Mouse (Mus musculus) midbrain, embryonic 12.5 days (tissue): Measurements from ENCODE around the gene Acer2. TPM values are rescaled to one million over a fixed set of nuclear protein-coding genes. Genes with fewer than 3 reads are reported as not detected.

Experiments
- ATAC-seq: fragments of 200-750 bp; cut with Nextera tagmentation; 2 replicates; pipeline ENCODE4 v1.8.0; 2017; ENCODE audit warnings: low read depth, moderate TSS enrichment, moderate library complexity; ENCODE audit not compliant: low FRiP score
- H3K27ac ChIP-seq: fragments of 300-500 bp; sonication (generic); replicated peaks from 2 replicates; pipeline ENCODE4 v1.5.1; 2016; ENCODE audit warnings: mild to moderate bottlenecking
- H3K27me3 ChIP-seq: fragments of 300-500 bp; sonication (generic); 2 replicates; pipeline ENCODE4 v1.6.1; 2016; ENCODE audit warnings: mild to moderate bottlenecking
- H3K36me3 ChIP-seq: fragments of 300-500 bp; sonication (generic); 2 replicates; pipeline ENCODE4 v1.6.1; 2016
- H3K4me1 ChIP-seq: fragments of 300-500 bp; sonication (generic); 2 replicates; pipeline ENCODE4 v1.6.1; 2016
- H3K4me2 ChIP-seq: fragments of 300-500 bp; sonication (generic); replicated peaks from 2 replicates; pipeline ENCODE4 v1.6.1; 2016; ENCODE audit warnings: mild to moderate bottlenecking, moderate library complexity
- H3K4me3 ChIP-seq: fragments of 300-500 bp; sonication (generic); 2 replicates; pipeline ENCODE4 v1.5.1; 2016; ENCODE audit warnings: mild to moderate bottlenecking
- H3K9ac ChIP-seq: fragments of 300-500 bp; sonication (generic); replicated peaks from 2 replicates; pipeline ENCODE4 v1.6.1; 2016; ENCODE audit warnings: mild to moderate bottlenecking, moderate library complexity
- H3K9me3 ChIP-seq: fragments of 300-500 bp; sonication (generic); 2 replicates; pipeline ENCODE4 v1.6.1; 2016; ENCODE audit warnings: mild to moderate bottlenecking
- WGBS: fragments of 180-500 bp; shearing (Covaris S2); methylation state at CpG from one replicate; pipeline ENCODE4 v1.1.7; 2016; 5-methylcytosine and 5-hydroxymethylcytosine counted together
- polyA plus RNA-seq: library from polyadenylated mRNA; unstranded; fragments of >200 nt; fragmentation: Nextera tagmentation; extraction: Ambion mirVana; gene quantifications from 2 replicates; pipeline ENCODE4 v1.2.1, GENCODE M21; 2016

Gene Acer2
- polyA plus RNA-seq, 1 experiment from 2014 or later = 11.7 TPM

DNA sequence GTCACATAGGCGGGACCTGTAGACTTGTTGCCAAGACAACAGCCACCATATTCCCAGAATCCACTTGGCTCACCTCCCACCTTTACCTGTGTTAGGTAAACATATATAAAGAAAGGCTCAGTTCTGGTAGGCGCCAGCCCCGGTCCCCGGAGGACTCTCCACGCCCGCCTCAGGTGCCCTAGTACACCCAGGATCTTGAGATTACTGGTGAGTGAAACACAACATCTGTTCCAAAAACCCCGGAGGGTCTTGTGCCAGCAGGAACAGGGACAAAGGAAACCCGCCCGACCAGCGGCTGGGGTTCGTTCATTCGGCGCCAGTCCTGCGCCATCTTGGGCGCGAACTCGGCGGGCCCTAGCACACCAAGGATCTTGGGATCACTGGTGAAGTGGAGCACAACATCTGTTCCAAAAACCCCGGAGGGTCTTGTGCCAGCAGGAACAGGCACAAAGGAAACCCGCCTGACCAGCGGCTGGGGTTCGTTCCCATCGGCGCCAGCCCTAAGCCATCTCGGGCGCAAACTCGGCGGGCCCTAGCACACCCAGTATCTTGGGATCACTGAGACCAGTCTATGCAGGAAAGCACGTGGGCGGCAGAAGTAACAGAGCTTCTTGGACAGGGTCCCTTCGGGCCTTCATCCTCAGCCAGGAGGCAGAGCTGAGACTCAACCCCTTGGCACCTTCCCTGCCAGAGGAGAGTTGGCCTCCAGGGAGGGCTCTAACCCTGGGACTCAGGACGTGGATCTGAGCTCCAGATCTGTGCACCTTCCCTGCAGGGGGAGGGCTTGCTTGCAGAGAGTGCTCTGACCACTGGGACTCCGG, 56.6 kb downstream of the Acer2 start:
- H3K36me3 ChIP-seq = no peaks in the 10 kb centered on the region
- no peaks in the 10 kb centered on the region for H3K4me1 ChIP-seq
- peak overlapping the region; percentile 60 for H3K9ac ChIP-seq
- ATAC-seq = peak; percentile 75
- 8% methylated on average over 33 of the region's 33 CpGs for WGBS
- H3K27ac ChIP-seq = peak overlapping the region; percentile 39; the same call in 1 of the 2 replicates
- H3K27me3 ChIP-seq = 0 out of 2 replicates have a peak, but pooled peaks cover 4% of the 10 kb centered on the region
- H3K9me3 ChIP-seq = no peaks in the 10 kb centered on the region
- peak overlapping the region; percentile 60 for H3K4me2 ChIP-seq
- H3K4me3 ChIP-seq = peak overlapping the region; percentile 48

DNA sequence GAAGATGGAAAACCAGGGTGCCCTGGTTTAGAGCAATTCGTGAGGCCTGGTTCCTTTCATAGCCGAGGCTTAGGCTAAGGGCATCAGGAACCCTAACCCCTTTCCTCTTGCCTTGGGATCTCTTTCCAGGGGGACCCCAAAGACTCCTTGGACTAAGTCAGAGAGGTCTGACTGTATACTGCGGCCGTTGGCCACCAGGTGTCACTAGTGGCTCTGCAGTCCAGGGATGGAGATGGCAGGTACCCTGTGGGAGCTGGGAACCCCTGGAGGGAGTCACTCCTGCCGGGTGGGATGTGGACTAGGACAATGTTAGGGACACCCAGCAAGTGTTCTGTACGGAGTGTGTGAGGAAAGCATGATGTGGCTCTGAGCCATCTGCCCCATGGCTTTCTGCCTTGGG, 58.8 kb downstream of the Acer2 start:
- no peaks in the 10 kb centered on the region for H3K9me3 ChIP-seq
- no peak overlapping the region for H3K4me3 ChIP-seq
- no peak overlapping the region for H3K4me2 ChIP-seq
- H3K9ac ChIP-seq = no peak overlapping the region
- WGBS = 81% methylated on average over 6 of the region's 6 CpGs
- H3K36me3 ChIP-seq = no peaks in the 10 kb centered on the region
- 0 out of 2 replicates have a peak, but pooled peaks cover 4% of the 10 kb centered on the region for H3K27me3 ChIP-seq
- no peaks in the 10 kb centered on the region for H3K4me1 ChIP-seq
- no peak for ATAC-seq
- no peak overlapping the region for H3K27ac ChIP-seq

DNA sequence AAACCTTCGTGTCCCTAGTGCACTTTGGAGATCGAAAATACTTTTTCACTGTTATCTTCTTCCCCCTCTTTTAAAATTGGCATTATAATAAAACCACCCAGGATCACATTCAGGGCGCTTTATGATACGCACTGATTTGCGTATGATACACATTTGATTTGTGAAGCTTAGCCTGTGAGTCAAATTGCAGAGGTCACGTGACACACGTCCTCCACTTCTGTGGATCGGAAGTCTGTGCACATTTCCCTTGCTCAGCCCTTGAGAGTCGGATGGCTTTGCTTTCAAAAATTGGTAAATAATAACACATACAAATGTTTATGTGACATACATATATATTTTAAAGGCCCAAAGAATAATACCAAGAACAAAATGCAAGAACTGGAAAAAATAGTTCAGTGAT, 62.0 kb downstream of the Acer2 start:
- Histone ChIP-seq H3K9ac (no peak overlapping the region), H3K4me3 (no peak overlapping the region), H3K4me1 (no peaks in the 10 kb centered on the region), H3K9me3 (no peaks in the 10 kb centered on the region), H3K27me3 (no peaks in the 10 kb centered on the region), H3K4me2 (no peak overlapping the region), H3K36me3 (no peaks in the 10 kb centered on the region), H3K27ac (no peak overlapping the region)
- WGBS = 94% methylated on average over 9 of the region's 9 CpGs
- no peak for ATAC-seq

DNA sequence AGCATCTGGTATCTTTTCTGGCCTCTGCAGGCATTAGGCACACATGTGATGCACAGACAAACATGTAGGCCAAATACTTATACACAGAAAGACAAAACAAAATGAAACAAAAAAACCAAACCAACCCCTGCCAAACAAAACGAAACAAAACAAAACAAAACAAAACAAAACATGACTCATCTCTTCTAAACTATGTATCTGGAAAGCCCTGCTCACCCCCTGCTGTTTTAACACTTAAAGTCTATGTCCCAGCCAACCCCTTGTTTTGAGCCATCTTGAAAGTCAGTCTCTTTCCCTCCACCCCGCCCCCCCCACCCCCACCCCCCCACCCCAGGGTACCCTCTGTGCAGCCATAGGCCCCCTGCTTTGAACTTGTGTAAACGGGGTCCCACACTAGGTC, 62.5 kb downstream of the Acer2 start:
- H3K4me2 ChIP-seq = no peak overlapping the region
- H3K36me3 ChIP-seq = no peaks in the 10 kb centered on the region
- no peak overlapping the region for H3K27ac ChIP-seq
- H3K9me3 ChIP-seq = no peaks in the 10 kb centered on the region
- no peak overlapping the region for H3K9ac ChIP-seq
- no peak overlapping the region for H3K4me3 ChIP-seq
- ATAC-seq = no peak
- no peaks in the 10 kb centered on the region for H3K27me3 ChIP-seq
- 65% methylated on average over 3 of the region's 3 CpGs for WGBS
- H3K4me1 ChIP-seq = no peaks in the 10 kb centered on the region

DNA sequence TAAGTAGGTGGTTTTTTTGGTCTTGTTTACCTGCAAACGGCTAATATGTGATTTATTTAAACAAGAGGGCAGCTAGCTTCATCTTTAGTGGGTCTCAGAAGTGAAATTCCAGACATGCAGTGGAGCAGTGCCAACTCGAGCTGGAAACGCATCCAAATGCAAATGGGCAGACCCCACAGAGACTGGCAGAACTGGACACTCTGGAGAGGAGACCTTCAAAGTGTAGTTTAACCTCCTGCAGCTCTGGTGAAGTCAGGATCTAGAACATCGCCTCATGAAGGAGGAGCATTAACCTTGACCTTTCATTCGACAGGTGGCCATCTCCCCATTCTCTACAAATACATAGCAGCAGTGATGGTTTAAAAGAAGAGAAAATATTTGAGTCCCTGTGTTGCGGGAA, 68.5 kb downstream of the Acer2 start:
- ATAC-seq = no peak
- no peaks in the 10 kb centered on the region for H3K4me1 ChIP-seq
- 88% methylated on average over 6 of the region's 6 CpGs for WGBS
- no peaks in the 10 kb centered on the region for H3K36me3 ChIP-seq
- H3K27ac ChIP-seq = no peak overlapping the region
- H3K27me3 ChIP-seq = no peaks in the 10 kb centered on the region
- no peak overlapping the region for H3K4me2 ChIP-seq
- no peaks in the 10 kb centered on the region for H3K9me3 ChIP-seq
- no peak overlapping the region for H3K9ac ChIP-seq
- no peak overlapping the region for H3K4me3 ChIP-seq

DNA sequence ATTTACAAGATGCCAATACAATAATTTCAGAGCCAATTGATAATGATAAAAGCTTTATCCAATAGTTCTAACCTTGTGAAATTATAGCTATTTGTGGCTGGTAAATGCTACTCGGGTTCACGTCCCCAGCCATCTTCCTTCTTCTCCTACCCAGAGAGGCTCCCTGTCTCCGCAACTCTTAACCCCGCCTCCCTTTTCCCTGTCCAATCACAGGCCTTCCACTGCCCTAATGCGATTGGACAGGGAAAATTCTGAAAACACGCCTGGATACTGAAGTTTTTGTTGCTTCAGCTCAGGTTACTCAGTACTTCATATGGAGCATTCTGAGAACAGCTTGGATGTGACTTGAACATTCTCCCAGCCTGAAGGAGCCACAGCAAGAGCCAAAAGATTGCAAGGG, 69.1 kb downstream of the Acer2 start:
- H3K36me3 ChIP-seq = no peaks in the 10 kb centered on the region
- no peak for ATAC-seq
- H3K4me1 ChIP-seq = no peaks in the 10 kb centered on the region
- 59% methylated on average over 6 of the region's 6 CpGs for WGBS
- no peak overlapping the region for H3K4me2 ChIP-seq
- H3K27me3 ChIP-seq = no peaks in the 10 kb centered on the region
- H3K4me3 ChIP-seq = no peak overlapping the region
- no peak overlapping the region for H3K27ac ChIP-seq
- H3K9ac ChIP-seq = no peak overlapping the region
- no peaks in the 10 kb centered on the region for H3K9me3 ChIP-seq

DNA sequence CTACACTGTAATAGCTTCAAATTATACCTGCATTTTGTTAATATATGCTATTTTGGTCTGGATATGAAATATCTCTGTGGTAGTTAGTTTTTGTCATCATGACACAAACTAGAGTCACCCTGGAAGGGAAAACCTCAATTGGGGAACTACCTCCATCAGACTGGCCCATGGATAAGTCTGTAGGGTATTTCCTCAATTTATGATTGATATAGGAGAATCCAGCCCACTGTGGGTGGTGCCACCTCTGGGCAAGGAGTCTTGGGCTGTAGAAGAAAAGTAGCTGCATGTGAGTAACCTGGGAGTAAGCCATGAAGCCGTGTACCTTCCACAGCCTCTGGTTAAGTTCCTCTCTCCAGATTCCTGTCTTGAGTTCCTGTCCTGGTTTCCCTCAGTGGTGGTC, 74.6 kb downstream of the Acer2 start:
- Histone ChIP-seq H3K4me2 (no peak overlapping the region), H3K27ac (no peak overlapping the region), H3K4me3 (no peak overlapping the region), H3K36me3 (no peaks in the 10 kb centered on the region), H3K9ac (no peak overlapping the region), H3K9me3 (no peaks in the 10 kb centered on the region), H3K4me1 (no peaks in the 10 kb centered on the region), H3K27me3 (no peaks in the 10 kb centered on the region)
- no peak for ATAC-seq
- WGBS = 88% methylated on average over 1 of the region's 1 CpGs

DNA sequence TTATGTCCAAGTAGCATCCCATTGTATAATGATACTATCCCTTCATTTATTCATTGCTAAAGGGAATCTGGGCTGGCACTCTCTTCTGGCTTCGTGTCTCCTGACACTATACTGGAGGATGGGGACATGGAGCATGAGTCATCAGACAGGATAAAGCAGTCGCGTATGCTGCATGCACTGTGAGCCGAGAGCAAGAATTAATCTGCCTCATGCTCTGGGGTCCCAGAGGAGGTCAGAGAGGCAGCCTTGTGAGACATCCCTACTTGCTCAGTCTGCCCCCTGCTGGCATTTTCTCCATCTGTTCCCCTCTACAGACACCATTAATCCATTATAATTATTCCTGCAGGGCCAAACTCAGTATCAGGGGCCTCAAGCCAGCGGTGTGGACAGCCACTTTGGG, 79.3 kb downstream of the Acer2 start:
- peak; percentile 44 for ATAC-seq
- 47% methylated on average over 5 of the region's 5 CpGs for WGBS

DNA sequence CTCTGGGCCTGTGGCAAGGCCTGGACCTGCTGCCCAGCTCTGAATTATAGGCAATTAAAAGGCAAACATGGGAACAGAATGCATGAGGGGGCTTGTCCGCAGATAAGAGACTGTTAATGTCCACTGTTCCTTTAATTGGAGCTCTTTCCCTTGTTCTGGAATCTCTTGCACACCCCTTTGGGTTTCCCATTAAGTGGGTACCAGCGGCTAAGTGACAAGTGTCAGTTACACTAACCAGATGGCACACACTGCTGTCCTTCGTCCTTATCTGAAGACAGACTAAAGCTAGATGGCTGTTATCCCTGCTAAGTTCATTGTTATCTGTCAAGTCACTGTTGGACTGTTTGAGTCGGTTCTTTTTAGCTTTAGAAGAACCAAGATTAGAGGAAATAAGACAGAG, 81.3 kb downstream of the Acer2 start:
- Histone ChIP-seq H3K9me3 (no peaks in the 10 kb centered on the region), H3K4me3 (no peak overlapping the region), H3K4me2 (no peak overlapping the region), H3K9ac (no peak overlapping the region), H3K27me3 (no peaks in the 10 kb centered on the region), H3K4me1 (0 out of 2 replicates have a peak, but pooled peaks cover 2% of the 10 kb centered on the region), H3K27ac (no peak overlapping the region), H3K36me3 (no peaks in the 10 kb centered on the region)
- WGBS = 87% methylated on average over 4 of the region's 4 CpGs
- no peak for ATAC-seq

More for the DNA sequence above, 79.3 kb downstream of the Acer2 start:
- no peak overlapping the region for H3K4me3 ChIP-seq
- H3K4me1 ChIP-seq = 0 out of 2 replicates have a peak, but pooled peaks cover 2% of the 10 kb centered on the region
- no peaks in the 10 kb centered on the region for H3K36me3 ChIP-seq
- no peaks in the 10 kb centered on the region for H3K27me3 ChIP-seq
- H3K4me2 ChIP-seq = no peak overlapping the region
- H3K9ac ChIP-seq = no peak overlapping the region
- no peak overlapping the region for H3K27ac ChIP-seq
- H3K9me3 ChIP-seq = no peaks in the 10 kb centered on the region

DNA sequence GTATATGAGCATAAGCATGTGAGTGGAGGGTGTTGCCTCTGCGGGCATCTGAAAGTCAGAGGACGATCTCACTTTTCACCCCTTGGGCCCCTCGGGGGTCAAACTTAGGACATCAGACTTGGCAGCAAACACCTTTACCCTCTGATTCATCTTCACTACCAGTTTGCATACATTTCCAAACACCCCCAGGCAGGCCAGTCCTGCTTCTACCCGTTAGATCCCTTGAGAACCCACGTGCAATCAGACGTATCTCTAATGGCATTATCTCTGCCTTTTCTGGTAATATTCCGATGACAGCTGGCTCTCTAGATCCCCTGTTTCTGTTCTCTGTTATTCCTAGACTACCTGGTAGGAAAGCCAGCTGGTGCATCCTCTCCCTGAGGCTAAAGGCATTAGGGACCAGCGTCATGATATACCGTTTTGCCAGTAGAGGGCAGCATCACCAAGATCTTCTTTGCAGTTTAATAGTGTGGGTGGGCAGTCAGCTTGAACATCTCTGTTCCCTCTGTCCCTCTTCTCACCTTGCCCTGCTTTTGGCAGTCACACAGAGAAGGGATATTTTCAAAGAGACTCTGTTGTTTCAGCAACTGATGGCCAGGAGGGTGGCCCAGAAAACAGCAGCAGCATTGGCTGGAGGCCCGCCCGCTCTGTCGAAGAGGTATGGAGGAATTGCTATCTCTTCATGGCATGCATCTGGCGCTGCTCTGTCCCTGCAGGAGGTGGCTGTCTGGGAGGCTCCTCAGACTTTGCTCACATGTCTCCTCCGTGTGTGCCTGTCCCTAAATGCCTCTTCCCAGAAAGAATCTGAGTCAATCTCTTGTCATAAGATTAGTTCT, 83.6 kb downstream of the Acer2 start:
- 0 out of 2 replicates have a peak, but pooled peaks cover 2% of the 10 kb centered on the region for H3K4me1 ChIP-seq
- WGBS = 41% methylated on average over 14 of the region's 14 CpGs
- no peaks in the 10 kb centered on the region for H3K27me3 ChIP-seq
- H3K27ac ChIP-seq = no peak overlapping the region
- H3K9me3 ChIP-seq = no peaks in the 10 kb centered on the region
- ATAC-seq = peak; percentile 74
- no peak overlapping the region for H3K4me2 ChIP-seq
- H3K9ac ChIP-seq = no peak overlapping the region
- H3K36me3 ChIP-seq = no peaks in the 10 kb centered on the region
- H3K4me3 ChIP-seq = no peak overlapping the region

DNA sequence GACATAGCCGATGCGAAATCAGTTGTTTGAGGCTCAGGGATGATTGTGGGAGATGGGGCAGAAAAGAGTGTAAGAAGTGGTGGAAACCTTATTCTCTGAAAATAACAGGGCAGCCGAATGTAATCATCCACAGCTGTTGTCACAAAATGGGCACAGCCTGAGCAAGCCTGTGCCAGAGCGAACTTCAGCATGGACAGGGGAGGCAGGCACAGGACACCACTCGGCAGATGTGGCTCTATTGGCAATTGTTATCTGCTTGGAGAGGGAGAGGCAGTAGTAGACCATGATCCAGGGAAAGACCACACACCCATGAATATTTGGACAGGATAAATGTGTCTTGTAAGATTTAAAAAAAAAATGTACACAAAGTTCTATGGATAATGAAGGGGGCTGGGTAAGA, 103.1 kb downstream of the Acer2 start:
- Histone ChIP-seq H3K4me3 (no peak overlapping the region), H3K27ac (no peak overlapping the region), H3K27me3 (no peaks in the 10 kb centered on the region), H3K9ac (no peak overlapping the region), H3K4me1 (no peaks in the 10 kb centered on the region), H3K36me3 (no peaks in the 10 kb centered on the region), H3K9me3 (peaks cover 7% of the 10 kb centered on the region; the same call in 1 of the 2 replicates), H3K4me2 (no peak overlapping the region)
- 92% methylated on average over 5 of the region's 5 CpGs for WGBS
- ATAC-seq = no peak
